Mouse (Mus musculus) lung, embryonic 14.5 days (tissue): ENCODE results near the gene Ralgps1. TPM values are rescaled to one million over a fixed set of nuclear protein-coding genes. Genes with fewer than 3 reads are reported as not detected.

Experiments
- ATAC-seq: fragments of 200-750 bp; cut with Nextera tagmentation; 2 replicates; pipeline ENCODE4 v1.8.0; 2017; ENCODE audit warnings: mild to moderate bottlenecking, moderate TSS enrichment, moderate library complexity; ENCODE audit not compliant: insufficient read depth
- DNase-seq: peaks from one replicate; pipeline ENCODE4 v3.0.0-alpha.2; 2015
- H3K27ac ChIP-seq: fragments of 300-500 bp; sonication (generic); 2 replicates; pipeline ENCODE4 v1.5.1; 2014; ENCODE audit warnings: low read depth, mild to moderate bottlenecking, moderate library complexity
- H3K27me3 ChIP-seq: fragments of 300-500 bp; sonication (generic); 2 replicates; pipeline ENCODE4 v1.6.1; 2014; ENCODE audit warnings: low read length, control low read depth; ENCODE audit not compliant: insufficient read depth
- H3K36me3 ChIP-seq: fragments of 300-500 bp; sonication (generic); 2 replicates; pipeline ENCODE4 v1.6.1; 2014; ENCODE audit warnings: control low read depth; ENCODE audit not compliant: insufficient read depth
- H3K4me1 ChIP-seq: fragments of 300-500 bp; sonication (generic); 2 replicates; pipeline ENCODE4 v1.6.1; 2014; ENCODE audit warnings: antibody characterized with exemption, control low read depth; ENCODE audit not compliant: insufficient read depth
- H3K4me2 ChIP-seq: fragments of 300-500 bp; sonication (generic); 2 replicates; pipeline ENCODE4 v1.6.1; 2014; ENCODE audit warnings: mild to moderate bottlenecking
- H3K4me3 ChIP-seq: fragments of 300-500 bp; sonication (generic); 2 replicates; pipeline ENCODE4 v1.5.1; 2014; ENCODE audit warnings: low read depth, low read length
- H3K9ac ChIP-seq: fragments of 300-500 bp; sonication (generic); 2 replicates; pipeline ENCODE4 v1.6.1; 2014
- H3K9me3 ChIP-seq: fragments of 300-500 bp; sonication (generic); 2 replicates; pipeline ENCODE4 v1.6.1; 2016; ENCODE audit warnings: low read depth, low read length, control low read depth
- CTCF ChIP-seq: IDR thresholded peaks from 2 replicates; pipeline ENCODE4 v1.5.1; 2016; ENCODE audit warnings: antibody characterized with exemption, low read depth
- WGBS: fragments of 180-500 bp; shearing (Covaris S2); extraction: QIAGEN DNeasy Blood & Tissue Kit; methylation state at CpG from one replicate; pipeline ENCODE4 v1.1.7; 2014; 5-methylcytosine and 5-hydroxymethylcytosine counted together
- polyA plus RNA-seq: library from polyadenylated mRNA; unstranded; fragments of >200 nt; fragmentation: Nextera tagmentation; extraction: Ambion mirVana; gene quantifications from 2 replicates; pipeline ENCODE4 v1.2.1, GENCODE M21; 2014

Gene Ralgps1
- polyA plus RNA-seq, 1 experiment from 2014 or later = 6.1 TPM

- no peaks in the 10 kb centered on the region for H3K36me3 ChIP-seq
- no peak overlapping the region for H3K27ac ChIP-seq
- no peak overlapping the region for H3K4me2 ChIP-seq
- TF ChIP-seq CTCF = no peak
- H3K4me1 ChIP-seq = no peaks in the 10 kb centered on the region
- no peak overlapping the region for H3K4me3 ChIP-seq
- H3K9ac ChIP-seq = no peak overlapping the region
- no peak for ATAC-seq
- 33% methylated on average over 2 of the region's 2 CpGs for WGBS
- DNase-seq = no peak
- H3K9me3 ChIP-seq = no peaks in the 10 kb centered on the region
- no peaks in the 10 kb centered on the region for H3K27me3 ChIP-seq
These were observed 21.7 kb downstream of the Ralgps1 start for GRCm38 (mm10) chr2:33349581-33349980.

GRCm38 (mm10) chr2:33349081-33349480, 22.2 kb downstream of the Ralgps1 start:
- peak; percentile 89 for TF ChIP-seq CTCF
- Histone ChIP-seq H3K36me3 (no peaks in the 10 kb centered on the region), H3K4me2 (no peak overlapping the region), H3K9me3 (no peaks in the 10 kb centered on the region), H3K27ac (no peak overlapping the region), H3K9ac (no peak overlapping the region), H3K27me3 (no peaks in the 10 kb centered on the region), H3K4me3 (no peak overlapping the region), H3K4me1 (no peaks in the 10 kb centered on the region)
- DNase-seq (peak; percentile 95), ATAC-seq (peak; percentile 68; the same call in 1 of the 2 replicates)
- 14% methylated on average over 2 of the region's 2 CpGs for WGBS

- no peak for TF ChIP-seq CTCF
- H3K9ac ChIP-seq = no peak overlapping the region
- no peak overlapping the region for H3K4me3 ChIP-seq
- no peak overlapping the region for H3K27ac ChIP-seq
- H3K36me3 ChIP-seq = no peaks in the 10 kb centered on the region
- ATAC-seq = no peak
- no peaks in the 10 kb centered on the region for H3K4me1 ChIP-seq
- 72% methylated on average over 3 of the region's 3 CpGs for WGBS
- no peak overlapping the region for H3K4me2 ChIP-seq
- no peaks in the 10 kb centered on the region for H3K9me3 ChIP-seq
- no peak for DNase-seq
- no peaks in the 10 kb centered on the region for H3K27me3 ChIP-seq
These were observed 23.0 kb downstream of the Ralgps1 start for GRCm38 (mm10) chr2:33348260-33348659.

- no peaks in the 10 kb centered on the region for H3K4me1 ChIP-seq
- no peak overlapping the region for H3K4me2 ChIP-seq
- WGBS = 30% methylated on average over 3 of the region's 3 CpGs
- ATAC-seq (no peak), DNase-seq (peak; percentile 69)
- no peaks in the 10 kb centered on the region for H3K27me3 ChIP-seq
- no peak overlapping the region for H3K4me3 ChIP-seq
- no peak overlapping the region for H3K27ac ChIP-seq
- no peaks in the 10 kb centered on the region for H3K36me3 ChIP-seq
- no peaks in the 10 kb centered on the region for H3K9me3 ChIP-seq
- peak; percentile 91 for TF ChIP-seq CTCF
- no peak overlapping the region for H3K9ac ChIP-seq
These were observed 23.7 kb downstream of the Ralgps1 start for GRCm38 (mm10) chr2:33347607-33348006.

- H3K36me3 ChIP-seq = no peaks in the 10 kb centered on the region
- ATAC-seq = no peak
- TF ChIP-seq CTCF = no peak
- 52% methylated on average over 5 of the region's 5 CpGs for WGBS
- H3K4me2 ChIP-seq = no peak overlapping the region
- no peaks in the 10 kb centered on the region for H3K27me3 ChIP-seq
- no peak overlapping the region for H3K9ac ChIP-seq
- H3K27ac ChIP-seq = no peak overlapping the region; the same call in 1 of the 2 replicates
- H3K9me3 ChIP-seq = no peaks in the 10 kb centered on the region
- DNase-seq = no peak
- H3K4me3 ChIP-seq = no peak overlapping the region
- H3K4me1 ChIP-seq = no peaks in the 10 kb centered on the region
These were observed 24.5 kb downstream of the Ralgps1 start for GRCm38 (mm10) chr2:33346749-33347148.

- DNase-seq (no peak), ATAC-seq (0 out of 2 replicates have a peak, but pooled peaks have one; percentile 43)
- 62% methylated on average over 4 of the region's 4 CpGs for WGBS
- no peak overlapping the region for H3K4me2 ChIP-seq
- no peak overlapping the region; the same call in 1 of the 2 replicates for H3K9ac ChIP-seq
- H3K27ac ChIP-seq = peak overlapping the region; percentile 38; the same call in 1 of the 2 replicates
- H3K4me1 ChIP-seq = no peaks in the 10 kb centered on the region
- H3K4me3 ChIP-seq = no peak overlapping the region
- H3K27me3 ChIP-seq = no peaks in the 10 kb centered on the region
- no peak for TF ChIP-seq CTCF
- H3K9me3 ChIP-seq = no peaks in the 10 kb centered on the region
- no peaks in the 10 kb centered on the region for H3K36me3 ChIP-seq
These were observed 25.3 kb downstream of the Ralgps1 start for GRCm38 (mm10) chr2:33345956-33346355.

- Histone ChIP-seq H3K4me1 (no peaks in the 10 kb centered on the region), H3K9ac (no peak overlapping the region; the same call in 1 of the 2 replicates), H3K27me3 (no peaks in the 10 kb centered on the region), H3K36me3 (no peaks in the 10 kb centered on the region), H3K27ac (peak overlapping the region; percentile 38; the same call in 1 of the 2 replicates), H3K9me3 (no peaks in the 10 kb centered on the region), H3K4me2 (no peak overlapping the region), H3K4me3 (no peak overlapping the region)
- TF ChIP-seq CTCF = no peak
- DNase-seq (peak; percentile 28), ATAC-seq (no peak)
- 33% methylated on average over 6 of the region's 6 CpGs for WGBS
These were observed 25.8 kb downstream of the Ralgps1 start for GRCm38 (mm10) chr2:33345475-33345874.

- H3K27me3 ChIP-seq = no peaks in the 10 kb centered on the region
- no peaks in the 10 kb centered on the region for H3K9me3 ChIP-seq
- WGBS = 64% methylated on average over 3 of the region's 3 CpGs
- no peak for DNase-seq
- no peak overlapping the region for H3K4me2 ChIP-seq
- no peaks in the 10 kb centered on the region for H3K4me1 ChIP-seq
- H3K9ac ChIP-seq = no peak overlapping the region
- no peak for ATAC-seq
- H3K36me3 ChIP-seq = no peaks in the 10 kb centered on the region
- no peak for TF ChIP-seq CTCF
- H3K4me3 ChIP-seq = no peak overlapping the region
- no peak overlapping the region for H3K27ac ChIP-seq
These were observed 27.9 kb downstream of the Ralgps1 start for GRCm38 (mm10) chr2:33343413-33343812.
